Mouse (Mus musculus): ENCODE results near the gene Lrp5. TPM values are rescaled to one million over a fixed set of nuclear protein-coding genes. Genes with fewer than 3 reads are reported as not detected.
A peak's percentile ranks its signal among the peaks of the same experiment; 100 is the strongest.
"Not testable (repeated sequence)": the region's sequence is repeated elsewhere in the genome, so short reads cannot be mapped to it uniquely, and the experiment has no call there.

Gene Lrp5
- polyA plus RNA-seq, 1 experiment = 0.41 TPM

- no peak overlapping the region for H3K4me3 ChIP-seq (replicated peaks)
- no peak for TF ChIP-seq GATA1 (IDR thresholded peaks at IDR 0.05; ENCODE audit: low read length)
- no peak for TF ChIP-seq TAL1 (IDR thresholded peaks at IDR 0.05; ENCODE audit: low read length)
- H3K27me3 ChIP-seq (ENCODE audit: control insufficient read depth) = no peaks in the 10 kb centered on the region
- H3K4me1 ChIP-seq (ENCODE audit: control insufficient read depth) = no peaks in the 10 kb centered on the region
- H3K36me3 ChIP-seq (ENCODE audit: control insufficient read depth) = peaks cover 37% of the 10 kb centered on the region
- no peaks in the 10 kb centered on the region for H3K9me3 ChIP-seq (ENCODE audit: control insufficient read depth, low read length)
These were observed 72.4 kb downstream of the Lrp5 start for GRCm38 (mm10) chr19:3613991-3614390.

- Histone ChIP-seq H3K27me3 (ENCODE audit: control insufficient read depth) (no peaks in the 10 kb centered on the region), H3K36me3 (ENCODE audit: control insufficient read depth) (peaks cover 40% of the 10 kb centered on the region), H3K4me3 (replicated peaks) (no peak overlapping the region), H3K4me1 (ENCODE audit: control insufficient read depth) (no peaks in the 10 kb centered on the region), H3K9me3 (ENCODE audit: control insufficient read depth, low read length) (no peaks in the 10 kb centered on the region)
- TF ChIP-seq GATA1 (IDR thresholded peaks at IDR 0.05; ENCODE audit: low read length) (no peak), TAL1 (IDR thresholded peaks at IDR 0.05; ENCODE audit: low read length) (no peak)
These were observed 73.7 kb downstream of the Lrp5 start for GRCm38 (mm10) chr19:3612534-3613273.

DNA sequence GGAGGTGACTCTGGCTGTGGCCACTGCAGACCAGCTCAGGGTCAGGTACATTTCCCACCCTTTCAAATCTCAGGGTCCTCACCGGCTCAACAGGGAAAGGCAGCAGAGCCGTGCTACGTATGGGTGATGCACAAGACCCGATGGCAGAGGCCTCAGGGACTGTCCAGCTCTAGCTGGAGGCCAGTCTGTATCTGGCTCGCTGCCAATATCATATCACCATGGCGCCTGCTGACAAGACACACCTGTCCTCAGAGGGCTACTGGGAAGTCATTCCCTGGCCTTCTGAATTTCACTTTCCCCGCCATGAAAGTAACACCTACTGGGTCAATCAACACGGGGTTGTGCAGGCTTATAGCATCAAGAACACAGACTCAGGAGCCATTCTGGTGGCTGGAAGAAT is 74.6 kb downstream of the Lrp5 start:
- no peaks in the 10 kb centered on the region for H3K9me3 ChIP-seq (ENCODE audit: control insufficient read depth, low read length)
- H3K36me3 ChIP-seq (ENCODE audit: control insufficient read depth) = peaks cover 39% of the 10 kb centered on the region
- TF ChIP-seq GATA1 (IDR thresholded peaks at IDR 0.05; ENCODE audit: low read length) (no peak), TAL1 (IDR thresholded peaks at IDR 0.05; ENCODE audit: low read length) (no peak)
- H3K27me3 ChIP-seq (ENCODE audit: control insufficient read depth) = no peaks in the 10 kb centered on the region
- H3K4me1 ChIP-seq (ENCODE audit: control insufficient read depth) = no peaks in the 10 kb centered on the region
- H3K4me3 ChIP-seq (replicated peaks) = no peak overlapping the region

DNA sequence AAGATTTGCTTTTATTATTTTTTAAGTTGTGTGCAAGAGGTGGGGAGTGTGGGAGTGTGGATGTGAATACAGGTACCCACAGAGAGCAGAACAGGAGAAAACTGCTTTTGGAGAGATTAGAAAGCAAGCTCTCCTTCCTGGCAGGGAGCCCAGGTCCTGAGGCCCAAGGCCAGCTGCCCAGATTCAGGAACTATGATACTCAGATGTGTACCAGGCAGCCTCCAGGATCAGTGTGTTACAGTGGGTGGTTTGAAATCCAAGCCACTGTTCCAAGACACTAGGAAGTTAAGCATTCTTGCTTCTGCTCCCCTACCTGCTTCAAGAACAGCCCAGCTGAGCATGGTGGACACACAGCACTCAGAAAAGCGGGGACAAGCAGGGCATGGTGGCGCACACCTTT is 75.5 kb downstream of the Lrp5 start:
- Histone ChIP-seq H3K9me3 (ENCODE audit: control insufficient read depth, low read length) (no peaks in the 10 kb centered on the region), H3K4me3 (replicated peaks) (no peak overlapping the region), H3K36me3 (ENCODE audit: control insufficient read depth) (peaks cover 39% of the 10 kb centered on the region), H3K4me1 (ENCODE audit: control insufficient read depth) (no peaks in the 10 kb centered on the region), H3K27me3 (ENCODE audit: control insufficient read depth) (no peaks in the 10 kb centered on the region)
- TF ChIP-seq GATA1 (IDR thresholded peaks at IDR 0.05; ENCODE audit: low read length) (no peak), TAL1 (IDR thresholded peaks at IDR 0.05; ENCODE audit: low read length) (no peak)

GRCm38 (mm10) chr19:3609826-3610225 is 76.5 kb downstream of the Lrp5 start:
- Histone ChIP-seq H3K36me3 (ENCODE audit: control insufficient read depth) (peaks cover 39% of the 10 kb centered on the region), H3K4me3 (replicated peaks) (no peak overlapping the region), H3K4me1 (ENCODE audit: control insufficient read depth) (no peaks in the 10 kb centered on the region; the same call in 1 of the 2 replicates), H3K9me3 (ENCODE audit: control insufficient read depth, low read length) (no peaks in the 10 kb centered on the region), H3K27me3 (ENCODE audit: control insufficient read depth) (no peaks in the 10 kb centered on the region)
- TF ChIP-seq GATA1 (IDR thresholded peaks at IDR 0.05; ENCODE audit: low read length) (no peak), TAL1 (IDR thresholded peaks at IDR 0.05; ENCODE audit: low read length) (no peak)

GRCm38 (mm10) chr19:3594316-3594715 is 92.0 kb downstream of the Lrp5 start:
- Histone ChIP-seq H3K4me1 (ENCODE audit: control insufficient read depth) (peaks cover 19% of the 10 kb centered on the region), H3K9me3 (ENCODE audit: control insufficient read depth, low read length) (no peaks in the 10 kb centered on the region), H3K27me3 (ENCODE audit: control insufficient read depth) (no peaks in the 10 kb centered on the region), H3K4me3 (replicated peaks) (no peak overlapping the region), H3K36me3 (ENCODE audit: control insufficient read depth) (peaks cover 51% of the 10 kb centered on the region)
- TF ChIP-seq TAL1 (IDR thresholded peaks at IDR 0.05; ENCODE audit: low read length) (no peak), GATA1 (IDR thresholded peaks at IDR 0.05; ENCODE audit: low read length) (no peak)

DNA sequence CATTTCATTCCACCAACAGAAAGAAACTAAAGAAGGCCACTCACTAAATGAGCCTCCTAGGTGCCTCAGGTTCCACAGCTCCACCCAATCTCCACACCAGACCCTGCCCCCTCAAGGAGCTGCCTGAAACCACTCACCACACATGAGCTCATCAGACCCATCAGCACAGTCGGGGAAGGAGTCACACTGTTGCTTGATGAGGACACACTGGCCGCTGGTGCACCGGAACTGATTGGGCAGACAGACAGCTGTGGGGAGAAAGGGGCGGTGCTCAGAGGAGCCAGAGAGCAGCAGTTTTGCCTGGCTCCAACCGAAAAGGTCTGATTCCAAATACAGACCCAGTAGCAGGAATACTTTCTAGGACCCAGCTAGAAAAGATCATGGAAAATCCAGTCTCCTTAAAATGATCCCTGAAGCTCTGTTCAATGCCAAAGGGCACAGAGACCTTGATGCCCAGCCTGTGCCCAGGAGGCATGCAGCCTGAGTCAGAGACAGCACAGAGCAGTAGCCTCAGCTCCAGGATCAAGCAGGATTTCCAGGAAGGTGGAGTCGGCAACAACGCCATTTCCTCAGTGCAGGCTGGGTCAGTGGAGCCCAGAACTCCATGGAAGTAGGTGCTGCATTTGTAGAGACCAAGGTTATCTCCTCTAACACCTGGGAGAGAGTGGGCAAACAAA is 92.8 kb downstream of the Lrp5 start:
- Histone ChIP-seq H3K36me3 (ENCODE audit: control insufficient read depth) (peaks cover 48% of the 10 kb centered on the region), H3K4me1 (ENCODE audit: control insufficient read depth) (peaks cover 27% of the 10 kb centered on the region), H3K4me3 (replicated peaks) (no peak overlapping the region), H3K27me3 (ENCODE audit: control insufficient read depth) (no peaks in the 10 kb centered on the region), H3K9me3 (ENCODE audit: control insufficient read depth, low read length) (no peaks in the 10 kb centered on the region)
- TF ChIP-seq TAL1 (IDR thresholded peaks at IDR 0.05; ENCODE audit: low read length) (no peak), GATA1 (IDR thresholded peaks at IDR 0.05; ENCODE audit: low read length) (no peak)

- Histone ChIP-seq H3K36me3 (ENCODE audit: control insufficient read depth) (peaks cover 41% of the 10 kb centered on the region), H3K4me3 (replicated peaks) (no peak overlapping the region), H3K27me3 (ENCODE audit: control insufficient read depth) (no peaks in the 10 kb centered on the region), H3K4me1 (ENCODE audit: control insufficient read depth) (peaks cover 39% of the 10 kb centered on the region), H3K9me3 (ENCODE audit: control insufficient read depth, low read length) (no peaks in the 10 kb centered on the region)
- TF ChIP-seq GATA1 (IDR thresholded peaks at IDR 0.05; ENCODE audit: low read length) (no peak), TAL1 (IDR thresholded peaks at IDR 0.05; ENCODE audit: low read length) (no peak)
These were observed 96.4 kb downstream of the Lrp5 start for GRCm38 (mm10) chr19:3589968-3590367.

- Histone ChIP-seq H3K36me3 (ENCODE audit: control insufficient read depth) (peaks cover 39% of the 10 kb centered on the region), H3K4me3 (replicated peaks) (no peak overlapping the region), H3K27me3 (ENCODE audit: control insufficient read depth) (no peaks in the 10 kb centered on the region), H3K9me3 (ENCODE audit: control insufficient read depth, low read length) (no peaks in the 10 kb centered on the region), H3K4me1 (ENCODE audit: control insufficient read depth) (peaks cover 39% of the 10 kb centered on the region)
- TF ChIP-seq GATA1 (IDR thresholded peaks at IDR 0.05; ENCODE audit: low read length) (peak; percentile 43; the same call in 1 of the 2 replicates), TAL1 (IDR thresholded peaks at IDR 0.05; ENCODE audit: low read length) (no peak)
These were observed 96.8 kb downstream of the Lrp5 start for GRCm38 (mm10) chr19:3589547-3589946.

DNA sequence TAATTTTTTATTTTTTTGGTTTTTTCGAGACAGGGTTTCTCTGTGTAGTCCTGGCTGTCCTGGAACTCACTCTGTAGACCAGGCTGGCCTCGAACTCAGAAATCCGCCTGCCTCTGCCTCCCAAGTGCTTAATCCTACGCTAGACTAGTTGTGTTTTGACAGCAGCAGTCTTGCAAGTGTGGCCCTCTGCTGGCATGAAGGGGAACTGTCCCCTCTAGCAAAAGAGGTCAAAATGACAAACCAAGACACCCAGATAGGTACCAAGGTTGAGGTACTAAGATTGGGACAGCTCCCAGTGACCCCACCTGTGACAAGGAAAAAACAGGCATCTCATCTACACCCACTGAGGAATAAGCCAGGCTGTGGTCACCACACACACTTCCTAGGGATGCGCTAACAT is 98.6 kb downstream of the Lrp5 start:
- H3K4me3 ChIP-seq (replicated peaks); H3K9me3 ChIP-seq (ENCODE audit: control insufficient read depth, low read length); H3K27me3 ChIP-seq (ENCODE audit: control insufficient read depth): not testable (repeated sequence)
- H3K4me1 ChIP-seq (ENCODE audit: control insufficient read depth) = peaks cover 39% of the 10 kb centered on the region
- peaks cover 32% of the 10 kb centered on the region for H3K36me3 ChIP-seq (ENCODE audit: control insufficient read depth)
